Mouse (Mus musculus) myocyte (in vitro differentiated cells): ENCODE results near the gene Edem3.

Experiments used
- E2F4 ChIP-seq: IDR thresholded peaks from one replicate; pipeline ENCODE4 v1.6.1; 2011; ENCODE audit warnings: mild to moderate bottlenecking, control low read depth, moderate library complexity; ENCODE audit not compliant: insufficient read depth
- MAX ChIP-seq: IDR thresholded peaks from one replicate; pipeline ENCODE4 v1.6.1; 2011; ENCODE audit warnings: low read depth, mild to moderate bottlenecking, control low read depth
- MYOD1 ChIP-seq, 3 experiments: IDR thresholded peaks; one replicate each; pipeline ENCODE4 v1.6.1; 2011; ENCODE audit warnings: control low read depth in 2 of 3, low read depth in 2 of 3, mild to moderate bottlenecking in 2 of 3, moderate library complexity in 1 of 3; ENCODE audit not compliant: insufficient read length in 2 of 3, control insufficient read depth in 1 of 3
- POLR2A ChIP-seq: IDR thresholded peaks from one replicate; pipeline ENCODE4 v1.6.1; 2011; ENCODE audit warnings: low read depth, mild to moderate bottlenecking, control low read depth, moderate library complexity; ENCODE audit not compliant: insufficient read length
- REST ChIP-seq: IDR thresholded peaks from one replicate; pipeline ENCODE4 v1.6.1; 2011; ENCODE audit warnings: mild to moderate bottlenecking, control low read depth, moderate library complexity; ENCODE audit not compliant: insufficient read depth, insufficient read length
- SRF ChIP-seq: IDR thresholded peaks from one replicate; pipeline ENCODE4 v1.6.1; 2011; ENCODE audit warnings: low read depth; ENCODE audit not compliant: control insufficient read depth, insufficient read length
- TCF12 ChIP-seq: IDR thresholded peaks from one replicate; pipeline ENCODE4 v1.6.1; 2011; ENCODE audit warnings: mild to moderate bottlenecking, control low read depth; ENCODE audit not compliant: poor library complexity, insufficient read depth, severe bottlenecking
- USF1 ChIP-seq: IDR thresholded peaks from one replicate; pipeline ENCODE4 v1.6.1; 2011; ENCODE audit warnings: low read depth, mild to moderate bottlenecking, control low read depth, moderate library complexity

DNA sequence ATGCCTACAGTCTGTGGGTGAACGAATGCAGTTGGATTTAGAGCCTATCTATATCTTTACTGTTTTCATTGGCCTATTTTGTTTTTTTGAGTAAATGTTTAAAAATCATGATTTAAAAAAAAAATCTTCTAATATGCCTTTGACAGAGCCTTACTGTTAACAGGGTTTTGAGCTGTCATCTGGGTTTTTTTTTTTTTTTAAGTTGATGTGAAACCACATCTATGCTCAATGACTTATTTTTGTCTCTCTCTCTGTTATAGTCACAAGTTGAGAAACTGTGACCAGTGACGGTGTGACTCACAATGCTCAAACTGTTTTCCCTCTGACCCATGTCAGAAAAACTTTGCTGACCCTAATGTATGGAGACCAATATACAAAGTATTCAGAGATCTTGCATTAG is 28.2 kb downstream of the Edem3 start:
- no peak for TF ChIP-seq USF1
- TF ChIP-seq MAX: no peak
- no peak for TF ChIP-seq MYOD1 (IDR thresholded peaks at IDR 0.05; ENCODE audit: control insufficient read depth in 1 of 3, insufficient read length in 2 of 3, low read depth in 2 of 3)
- TF ChIP-seq POLR2A: no peak
- TF ChIP-seq TCF12: no peak
- TF ChIP-seq E2F4: no peak
- no peak for TF ChIP-seq SRF
- TF ChIP-seq REST: no peak
